ENCODE assay signal across 20 mouse cellular contexts in genomic region chr11:109413617-109414016, GRCm38 (mm10). TPM values are rescaled to one million over a fixed set of nuclear protein-coding genes. Genes with fewer than 3 reads are reported as not detected.
"Had no signal": no experiment of that assay in that cellular context is flagged by ENCODE, and none has a peak within 500 bp of the region (broad histone marks: within the 10 kb centered on the region; RNA-seq: fewer than 3 reads in every experiment).

9930022D16Rik (plus strand) TSS chr11:109413917.

- H3K36me3 ChIP-seq: intestine, embryonic 15.5 days; liver, embryonic 15.5 days; lung, embryonic 15.5 days; midbrain, embryonic 13.5 days; neural tube, embryonic 15.5 days had no signal

- ATAC-seq: intestine, embryonic 15.5 days; midbrain, embryonic 13.5 days had no signal

- DNase-seq: kidney, adult 18-20 months; kidney, postnatal 10 days; thymus, adult 18-20 months; thymus, postnatal 14 days had no signal

- H3K27me3 ChIP-seq: intestine, embryonic 15.5 days; liver, embryonic 15.5 days; lung, embryonic 15.5 days; midbrain, embryonic 13.5 days; neural tube, embryonic 15.5 days had no signal

- H3K27ac ChIP-seq: intestine, embryonic 15.5 days; left cerebral cortex, adult 2 months; liver, embryonic 15.5 days; lung, embryonic 15.5 days; midbrain, embryonic 13.5 days; neural tube, embryonic 15.5 days had no signal

- H3K4me3 ChIP-seq: intestine, embryonic 15.5 days; left cerebral cortex, adult 2 months; liver, embryonic 15.5 days; lung, embryonic 15.5 days; midbrain, embryonic 13.5 days; myocyte; neural tube, embryonic 15.5 days had no signal

- H3K4me1 ChIP-seq: intestine, embryonic 15.5 days; liver, embryonic 15.5 days; midbrain, embryonic 13.5 days; neural tube, embryonic 15.5 days had no signal

- H3K9me3 ChIP-seq: intestine, embryonic 15.5 days; liver, embryonic 15.5 days; lung, embryonic 15.5 days; midbrain, embryonic 13.5 days; neural tube, embryonic 15.5 days had no signal

- H3K9ac ChIP-seq: intestine, embryonic 15.5 days; liver, embryonic 15.5 days; lung, embryonic 15.5 days; midbrain, embryonic 13.5 days; neural tube, embryonic 15.5 days had no signal

- H3K4me2 ChIP-seq: intestine, embryonic 15.5 days; liver, embryonic 15.5 days; lung, embryonic 15.5 days; midbrain, embryonic 13.5 days; neural tube, embryonic 15.5 days had no signal

RNA-seq across cellular contexts. Expression of gene 9930022D16Rik, which starts in this region (rescaled TPM):
- total RNA-seq: layer of hippocampus, postnatal 25 days; left cerebral cortex, adult 2 months; left cerebral cortex, postnatal 14 days; liver, adult 2 months had no signal
- polyA plus RNA-seq: intestine, embryonic 15.5 days; kidney, embryonic 14.5 days; large intestine, adult 2 months; limb, embryonic 11.5 days; liver, adult 2 months; liver, embryonic 15.5 days; lung, embryonic 15.5 days; midbrain, embryonic 13.5 days; myocyte; neural tube, embryonic 11.5 days; stomach, embryonic 14.5 days; urinary bladder, adult 2 months had no signal
